Mouse (Mus musculus): ENCODE measurements around the gene Trim56. TPM values are rescaled to one million over a fixed set of nuclear protein-coding genes. Genes with fewer than 3 reads are reported as not detected.

Gene Trim56
- total and polyA plus RNA-seq, 2 experiments from 2014 or later, result 1.2 to 3.7 TPM

- Histone ChIP-seq H3K4me1 (ENCODE audit: insufficient read depth, low read length) (peaks cover 6% of the 10 kb centered on the region; the same call in 1 of the 2 replicates), H3K4me3 (ENCODE audit: low read depth, low read length) (peak within 1 kb of the TSS; percentile 10; the same call in 1 of the 2 replicates), H3K27me3 (ENCODE audit: insufficient read depth, low read length) (no peaks in the 10 kb centered on the region; the same call in 1 of the 2 replicates), H3K36me3 (ENCODE audit: insufficient read depth, low read length) (no peaks in the 10 kb centered on the region), H3K4me2 (ENCODE audit: low read depth, low read length, poor library complexity, severe bottlenecking) (peak within 1 kb of the TSS; percentile 47), H3K9me3 (ENCODE audit: low read length) (no peaks in the 10 kb centered on the region), H3K9ac (replicated peaks; ENCODE audit: low read length, poor library complexity, severe bottlenecking) (peak within 1 kb of the TSS; percentile 29; the same call in 1 of the 2 replicates), H3K27ac (ENCODE audit: low read depth, low read length) (peak within 1 kb of the TSS; percentile 33)
- 10% methylated on average over 23 of the region's 23 CpGs for whole genome bisulfite sequencing
- TF ChIP-seq CTCF (IDR thresholded peaks at IDR 0.05), result no peak
- peak; percentile 78 for DNase-seq (ENCODE audit: low spot score)
- peak; percentile 85 for ATAC-seq (ENCODE audit: low FRiP score)
Measured at GRCm38 (mm10) chr5:137072079-137072960, 43.7 kb downstream of the Trim56 start, which contains the start of gene Serpine1. TSS of gene Serpine1 (minus strand) at chr5:137072268.

DNA sequence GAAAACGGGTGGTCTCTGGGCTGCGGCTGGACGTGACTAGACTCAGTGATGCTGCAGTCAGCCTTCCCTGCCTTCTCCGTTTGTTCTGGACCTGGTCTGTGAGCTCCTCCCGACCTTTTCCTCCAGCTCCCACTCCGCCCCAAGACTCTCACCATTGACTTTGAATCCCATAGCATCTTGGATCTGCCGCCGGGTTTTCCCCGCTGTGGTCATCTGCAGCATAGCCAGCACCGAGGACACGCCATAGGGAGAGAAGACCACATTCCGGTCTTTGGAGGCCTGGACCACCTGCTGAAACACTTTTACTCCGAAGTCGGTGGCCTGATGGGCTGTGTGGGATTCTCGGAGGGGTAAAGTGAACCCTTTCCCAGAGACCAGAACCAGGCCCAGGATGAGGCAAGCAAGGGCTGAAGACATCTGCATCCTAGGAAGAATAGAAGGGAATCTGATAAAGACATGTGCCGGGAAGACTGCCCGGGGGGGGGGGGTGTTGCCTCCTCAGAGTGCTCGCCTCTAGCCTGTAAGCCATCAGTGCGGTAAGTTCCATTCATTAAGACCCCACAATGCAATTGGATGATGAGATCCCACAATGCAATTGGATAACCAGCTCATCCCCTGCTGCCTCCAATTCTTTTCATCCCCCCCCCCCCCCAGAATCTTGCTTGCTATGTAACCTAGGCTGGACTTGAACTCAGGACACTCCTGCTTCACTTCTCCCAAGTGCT, 45.0 kb downstream of the Trim56 start:
- Histone ChIP-seq H3K27ac (ENCODE audit: low read depth, low read length) (no peak overlapping the region), H3K36me3 (ENCODE audit: insufficient read depth, low read length) (no peaks in the 10 kb centered on the region), H3K9me3 (ENCODE audit: low read length) (no peaks in the 10 kb centered on the region), H3K4me2 (ENCODE audit: low read depth, low read length, poor library complexity, severe bottlenecking) (no peak overlapping the region), H3K27me3 (ENCODE audit: insufficient read depth, low read length) (no peaks in the 10 kb centered on the region; the same call in 1 of the 2 replicates), H3K4me3 (ENCODE audit: low read depth, low read length) (no peak overlapping the region), H3K9ac (replicated peaks; ENCODE audit: low read length, poor library complexity, severe bottlenecking) (no peak overlapping the region), H3K4me1 (ENCODE audit: insufficient read depth, low read length) (peaks cover 6% of the 10 kb centered on the region; the same call in 1 of the 2 replicates)
- ATAC-seq (ENCODE audit: low FRiP score) (no peak), DNase-seq (ENCODE audit: low spot score) (no peak)
- no peak for TF ChIP-seq CTCF (IDR thresholded peaks at IDR 0.05)
- WGBS, result 90% methylated on average over 19 of the region's 19 CpGs

- Histone ChIP-seq H3K4me2 (ENCODE audit: low read depth, low read length, poor library complexity, severe bottlenecking) (no peak overlapping the region), H3K36me3 (ENCODE audit: insufficient read depth, low read length) (no peaks in the 10 kb centered on the region), H3K27ac (ENCODE audit: low read depth, low read length) (no peak overlapping the region), H3K27me3 (ENCODE audit: insufficient read depth, low read length) (no peaks in the 10 kb centered on the region; the same call in 1 of the 2 replicates), H3K9ac (replicated peaks; ENCODE audit: low read length, poor library complexity, severe bottlenecking) (no peak overlapping the region), H3K9me3 (ENCODE audit: low read length) (no peaks in the 10 kb centered on the region), H3K4me3 (ENCODE audit: low read depth, low read length) (no peak overlapping the region), H3K4me1 (ENCODE audit: insufficient read depth, low read length) (no peaks in the 10 kb centered on the region)
- ATAC-seq (ENCODE audit: low FRiP score), result no peak
- 67% methylated on average over 4 of the region's 4 CpGs for WGBS
- TF ChIP-seq CTCF (IDR thresholded peaks at IDR 0.05), result no peak
- DNase-seq (ENCODE audit: low spot score), result no peak
Measured at GRCm38 (mm10) chr5:137068711-137069110, 47.3 kb downstream of the Trim56 start.

DNA sequence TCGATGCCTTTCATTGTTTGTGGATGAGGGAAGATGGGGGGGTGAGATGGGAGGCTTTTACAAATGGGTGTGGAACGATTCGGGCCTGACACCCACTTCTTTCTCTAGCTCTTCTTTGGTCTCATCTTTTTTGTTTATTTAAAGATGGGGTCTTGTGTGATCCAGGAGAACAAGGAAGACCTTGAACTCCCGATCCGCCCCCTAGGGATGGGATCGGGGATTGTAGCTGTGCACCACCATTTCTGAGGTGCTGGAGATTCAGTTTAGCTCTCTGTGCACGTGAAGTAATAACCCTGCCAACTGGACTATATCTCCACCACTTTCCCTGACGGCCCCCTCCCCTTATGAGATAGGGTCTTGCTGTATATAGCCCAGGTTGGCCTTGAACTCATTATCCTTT, 50.1 kb downstream of the Trim56 start:
- Histone ChIP-seq H3K4me2 (ENCODE audit: low read depth, low read length, poor library complexity, severe bottlenecking) (no peak overlapping the region), H3K36me3 (ENCODE audit: insufficient read depth, low read length) (no peaks in the 10 kb centered on the region), H3K4me1 (ENCODE audit: insufficient read depth, low read length) (no peaks in the 10 kb centered on the region), H3K27ac (ENCODE audit: low read depth, low read length) (no peak overlapping the region), H3K9ac (replicated peaks; ENCODE audit: low read length, poor library complexity, severe bottlenecking) (no peak overlapping the region), H3K27me3 (ENCODE audit: insufficient read depth, low read length) (no peaks in the 10 kb centered on the region; the same call in 1 of the 2 replicates), H3K9me3 (ENCODE audit: low read length) (no peaks in the 10 kb centered on the region), H3K4me3 (ENCODE audit: low read depth, low read length) (no peak overlapping the region)
- DNase-seq (ENCODE audit: low spot score) (no peak), ATAC-seq (ENCODE audit: low FRiP score) (no peak)
- TF ChIP-seq CTCF (IDR thresholded peaks at IDR 0.05), result no peak
- 66% methylated on average over 8 of the region's 8 CpGs for WGBS

DNA sequence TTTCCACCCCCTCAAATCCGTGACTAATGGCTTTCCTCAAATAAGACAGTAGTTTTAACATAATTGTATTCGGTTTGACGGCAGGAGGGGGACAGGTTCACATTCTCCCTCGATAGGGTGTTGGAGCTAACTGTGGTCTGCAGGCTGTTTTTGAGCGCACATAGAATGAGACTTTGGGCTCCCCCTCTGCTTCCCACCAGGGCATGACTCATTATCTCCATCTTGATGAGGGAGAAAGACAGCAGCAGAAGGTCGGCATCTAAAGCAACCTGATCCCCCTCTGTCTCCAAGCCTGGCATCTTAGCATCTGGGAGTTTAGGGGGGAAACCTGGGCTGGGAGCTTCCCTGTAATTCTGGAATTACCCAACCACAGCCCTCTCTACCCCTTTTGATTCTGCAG, 50.6 kb downstream of the Trim56 start:
- Histone ChIP-seq H3K4me1 (ENCODE audit: insufficient read depth, low read length) (no peaks in the 10 kb centered on the region), H3K4me2 (ENCODE audit: low read depth, low read length, poor library complexity, severe bottlenecking) (no peak overlapping the region), H3K27ac (ENCODE audit: low read depth, low read length) (no peak overlapping the region), H3K4me3 (ENCODE audit: low read depth, low read length) (no peak overlapping the region), H3K36me3 (ENCODE audit: insufficient read depth, low read length) (no peaks in the 10 kb centered on the region), H3K9ac (replicated peaks; ENCODE audit: low read length, poor library complexity, severe bottlenecking) (no peak overlapping the region), H3K27me3 (ENCODE audit: insufficient read depth, low read length) (no peaks in the 10 kb centered on the region; the same call in 1 of the 2 replicates), H3K9me3 (ENCODE audit: low read length) (no peaks in the 10 kb centered on the region)
- no peak for TF ChIP-seq CTCF (IDR thresholded peaks at IDR 0.05)
- WGBS, result 51% methylated on average over 6 of the region's 6 CpGs
- no peak for ATAC-seq (ENCODE audit: low FRiP score)
- DNase-seq (ENCODE audit: low spot score), result no peak
